Mouse (Mus musculus) limb, embryonic 15.5 days (tissue): Measurements from ENCODE around the gene Tmem89. TPM values are rescaled to one million over a fixed set of nuclear protein-coding genes. Genes with fewer than 3 reads are reported as not detected.
A peak's percentile ranks its signal among the peaks of the same experiment; 100 is the strongest.

ENCODE experiments used
- ATAC-seq: fragments of 200-750 bp; cut with Nextera tagmentation; 2 replicates; pipeline ENCODE4 v1.8.0; 2017; ENCODE audit warnings: low read depth, moderate TSS enrichment; ENCODE audit not compliant: insufficient number of reproducible peaks, low FRiP score, low TSS enrichment
- H3K27ac ChIP-seq: fragments of 300-500 bp; sonication (generic); 2 replicates; pipeline ENCODE4 v1.5.1; 2015; ENCODE audit warnings: moderate library complexity, mild to moderate bottlenecking, inconsistent platforms
- H3K27me3 ChIP-seq: fragments of 300-500 bp; sonication (generic); 2 replicates; pipeline ENCODE4 v1.6.1; 2015; ENCODE audit warnings: inconsistent platforms
- H3K36me3 ChIP-seq: fragments of 300-500 bp; sonication (generic); 2 replicates; pipeline ENCODE4 v1.6.1; 2015; ENCODE audit warnings: inconsistent platforms
- H3K4me1 ChIP-seq: fragments of 300-500 bp; sonication (generic); 2 replicates; pipeline ENCODE4 v1.6.1; 2015; ENCODE audit warnings: inconsistent platforms
- H3K4me2 ChIP-seq: fragments of 300-500 bp; sonication (generic); 2 replicates; pipeline ENCODE4 v1.6.1; 2015; ENCODE audit warnings: mild to moderate bottlenecking, inconsistent platforms
- H3K4me3 ChIP-seq: fragments of 300-500 bp; sonication (generic); 2 replicates; pipeline ENCODE4 v1.5.1; 2015; ENCODE audit warnings: mild to moderate bottlenecking, inconsistent platforms
- H3K9ac ChIP-seq: fragments of 300-500 bp; sonication (generic); 2 replicates; pipeline ENCODE4 v1.6.1; 2015; ENCODE audit warnings: inconsistent platforms
- H3K9me3 ChIP-seq: fragments of 300-500 bp; sonication (generic); 2 replicates; pipeline ENCODE4 v1.6.1; 2016; ENCODE audit warnings: inconsistent platforms
- WGBS: fragments of 180-500 bp; shearing (Covaris S2); methylation state at CpG from one replicate; pipeline ENCODE4 v1.1.7; 2015; 5-methylcytosine and 5-hydroxymethylcytosine counted together
- polyA plus RNA-seq: library from polyadenylated mRNA; unstranded; fragments of >200 nt; fragmentation: Nextera tagmentation; extraction: Ambion mirVana; gene quantifications from 2 replicates; pipeline ENCODE4 v1.2.1, GENCODE M21; 2015

Tmem89 gene
- polyA plus RNA-seq = 0.31 TPM in 1 of 2 replicates, not detected in the other

DNA sequence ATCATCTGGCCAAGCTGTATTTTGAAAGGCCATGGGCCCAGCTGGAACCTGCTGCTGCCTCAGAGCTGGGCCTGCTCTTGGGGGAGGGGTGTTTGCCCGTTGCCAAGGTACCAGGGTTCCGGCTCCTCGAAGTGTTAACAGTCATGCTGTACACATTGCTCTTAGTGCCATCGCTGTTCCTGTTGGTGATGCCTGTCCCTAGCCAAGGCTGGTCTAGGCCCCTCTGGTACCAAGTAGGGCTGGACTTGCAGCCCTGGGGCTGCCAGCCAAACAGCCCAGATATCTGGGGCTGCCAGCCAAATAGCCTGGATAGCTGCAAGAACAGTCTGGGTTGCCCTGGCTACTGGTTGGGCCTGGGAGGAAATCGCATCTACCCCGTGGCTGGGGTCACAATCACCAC is at the start of gene Tmem89:
TSS of gene Tmem89 (plus strand) at position 129 of the 400 bp plus-strand sequence.
- Histone ChIP-seq H3K4me3 (no peak within 1 kb of the TSS), H3K27me3 (no peaks in the 10 kb centered on the region), H3K36me3 (no peaks in the 10 kb centered on the region), H3K27ac (no peak within 1 kb of the TSS), H3K4me2 (no peak within 1 kb of the TSS), H3K4me1 (no peaks in the 10 kb centered on the region), H3K9ac (no peak within 1 kb of the TSS), H3K9me3 (no peaks in the 10 kb centered on the region)
- 81% methylated on average over 6 of the region's 6 CpGs for WGBS
- ATAC-seq = 0 out of 2 replicates have a peak, but pooled peaks have one; percentile 24

DNA sequence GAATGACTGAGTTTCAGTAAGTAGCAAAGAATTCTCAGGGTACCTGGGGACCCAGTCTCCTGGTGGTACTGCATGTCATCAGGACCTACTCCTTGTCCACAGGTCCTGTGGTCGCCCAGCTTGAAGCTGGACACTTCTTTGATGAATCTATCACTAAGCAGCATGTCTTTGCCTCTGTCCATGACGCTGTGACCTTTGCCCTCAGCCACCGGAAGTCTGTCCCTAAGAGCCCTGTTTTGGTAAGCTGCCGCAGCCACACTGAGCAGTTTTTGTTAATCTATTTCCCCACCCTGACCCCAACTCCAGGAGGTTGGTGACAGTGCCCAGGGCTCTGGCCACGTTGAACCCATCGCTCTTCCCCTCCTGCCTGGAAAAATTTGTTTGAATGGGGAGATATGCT is 2.1 kb upstream of the Tmem89 start:
- no peaks in the 10 kb centered on the region for H3K9me3 ChIP-seq
- H3K4me2 ChIP-seq = no peak overlapping the region
- ATAC-seq = no peak
- H3K9ac ChIP-seq = no peak overlapping the region
- no peaks in the 10 kb centered on the region for H3K4me1 ChIP-seq
- H3K27me3 ChIP-seq = no peaks in the 10 kb centered on the region
- 72% methylated on average over 6 of the region's 6 CpGs for WGBS
- H3K4me3 ChIP-seq = no peak overlapping the region
- no peaks in the 10 kb centered on the region for H3K36me3 ChIP-seq
- no peak overlapping the region for H3K27ac ChIP-seq

DNA sequence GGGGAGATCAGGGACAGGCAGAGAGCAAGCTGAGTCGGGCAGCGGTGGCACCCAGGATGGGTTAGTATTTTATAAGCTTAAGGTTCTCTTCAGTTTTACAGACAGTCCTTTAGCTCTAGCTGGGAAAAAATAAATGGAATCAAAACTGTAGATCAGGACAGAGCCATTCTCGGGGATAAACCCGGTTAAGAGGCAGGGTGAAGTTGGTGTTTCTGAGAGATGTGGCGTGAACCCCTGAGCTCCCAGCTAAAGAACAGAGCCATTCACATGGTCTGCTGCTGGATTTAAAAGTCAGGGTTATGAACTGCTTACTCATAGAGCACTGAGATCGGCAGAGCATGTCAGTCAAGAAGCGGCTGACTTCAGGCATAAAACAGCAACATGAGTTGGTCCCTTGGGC is 1.3 kb upstream of the Tmem89 start:
- Histone ChIP-seq H3K4me1 (no peaks in the 10 kb centered on the region), H3K4me2 (no peak overlapping the region), H3K4me3 (no peak overlapping the region), H3K36me3 (no peaks in the 10 kb centered on the region), H3K27ac (no peak overlapping the region), H3K9me3 (no peaks in the 10 kb centered on the region), H3K9ac (no peak overlapping the region), H3K27me3 (no peaks in the 10 kb centered on the region)
- 80% methylated on average over 7 of the region's 7 CpGs for WGBS
- no peak for ATAC-seq

DNA sequence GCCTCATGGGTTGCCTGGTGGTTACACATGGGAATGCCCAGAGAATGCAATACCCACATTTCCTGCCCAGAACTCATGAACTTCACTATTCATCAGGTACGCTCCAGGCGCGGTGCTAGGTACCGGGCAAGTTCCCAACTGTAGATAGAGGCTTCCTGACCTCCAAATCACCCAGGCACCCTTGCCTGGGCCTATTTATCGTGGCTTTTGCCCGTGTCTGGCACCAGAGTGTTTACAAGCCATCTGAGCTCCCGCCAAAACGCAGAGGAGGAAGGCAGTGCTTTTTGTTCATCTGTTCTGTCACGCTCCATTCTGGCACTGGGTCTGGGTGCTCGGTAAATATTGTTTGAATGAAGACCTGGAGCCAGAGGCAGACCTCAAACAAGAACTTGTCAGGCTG is 798 bp upstream of the Tmem89 start:
- H3K27me3 ChIP-seq = no peaks in the 10 kb centered on the region
- H3K36me3 ChIP-seq = no peaks in the 10 kb centered on the region
- no peak overlapping the region for H3K9ac ChIP-seq
- no peaks in the 10 kb centered on the region for H3K9me3 ChIP-seq
- WGBS = 68% methylated on average over 10 of the region's 10 CpGs
- H3K4me2 ChIP-seq = no peak overlapping the region
- H3K4me1 ChIP-seq = no peaks in the 10 kb centered on the region
- no peak overlapping the region for H3K27ac ChIP-seq
- ATAC-seq = no peak
- H3K4me3 ChIP-seq = no peak overlapping the region

DNA sequence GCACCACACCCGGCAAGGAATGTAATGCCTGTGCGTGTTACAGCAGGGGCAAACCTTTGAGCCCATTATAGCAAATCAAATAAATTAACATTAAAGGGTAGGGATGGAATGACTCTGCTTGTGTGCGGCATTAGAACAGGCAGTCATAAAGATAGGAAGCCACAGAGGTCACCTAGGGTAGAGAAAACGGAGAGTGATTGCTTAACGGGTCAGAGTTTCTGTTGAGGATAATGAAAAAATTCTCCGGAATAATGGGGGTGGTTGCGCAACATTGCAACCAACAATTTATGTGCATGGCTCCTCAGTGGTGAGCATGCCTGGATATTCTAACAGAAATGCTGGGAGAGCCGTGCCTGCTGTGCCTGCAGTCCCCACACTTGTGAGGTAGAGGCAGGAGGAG is 11.5 kb downstream of the Tmem89 start:
- no peaks in the 10 kb centered on the region for H3K9me3 ChIP-seq
- H3K9ac ChIP-seq = no peak overlapping the region
- no peak overlapping the region for H3K27ac ChIP-seq
- ATAC-seq = no peak
- H3K4me1 ChIP-seq = no peaks in the 10 kb centered on the region
- H3K4me2 ChIP-seq = no peak overlapping the region
- H3K27me3 ChIP-seq = no peaks in the 10 kb centered on the region
- 50% methylated on average over 8 of the region's 8 CpGs for WGBS
- H3K36me3 ChIP-seq = no peaks in the 10 kb centered on the region
- H3K4me3 ChIP-seq = no peak overlapping the region

DNA sequence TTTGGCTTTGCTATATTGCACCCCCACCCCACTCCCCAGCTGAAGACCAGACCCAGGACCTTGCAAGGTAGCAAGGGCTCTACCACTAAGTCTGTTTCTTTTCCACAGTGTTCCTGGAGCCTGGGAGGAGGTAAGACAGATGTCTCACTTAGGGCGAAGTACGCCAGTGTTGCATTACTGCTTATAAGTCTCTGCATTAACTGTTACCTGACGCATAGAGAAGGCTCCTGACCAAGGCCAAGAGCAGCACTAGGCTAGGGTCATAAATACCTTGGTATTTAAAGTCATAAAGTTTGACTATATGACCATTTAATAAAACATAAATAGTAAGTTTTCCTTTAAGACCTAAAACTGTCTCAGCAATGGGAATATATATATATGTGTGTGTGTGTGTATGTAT is 14.0 kb downstream of the Tmem89 start:
- Histone ChIP-seq H3K4me2 (no peak overlapping the region), H3K4me3 (no peak overlapping the region), H3K27me3 (no peaks in the 10 kb centered on the region), H3K4me1 (no peaks in the 10 kb centered on the region), H3K9ac (no peak overlapping the region), H3K36me3 (no peaks in the 10 kb centered on the region), H3K27ac (no peak overlapping the region), H3K9me3 (no peaks in the 10 kb centered on the region)
- 68% methylated on average over 3 of the region's 3 CpGs for WGBS
- ATAC-seq = no peak

DNA sequence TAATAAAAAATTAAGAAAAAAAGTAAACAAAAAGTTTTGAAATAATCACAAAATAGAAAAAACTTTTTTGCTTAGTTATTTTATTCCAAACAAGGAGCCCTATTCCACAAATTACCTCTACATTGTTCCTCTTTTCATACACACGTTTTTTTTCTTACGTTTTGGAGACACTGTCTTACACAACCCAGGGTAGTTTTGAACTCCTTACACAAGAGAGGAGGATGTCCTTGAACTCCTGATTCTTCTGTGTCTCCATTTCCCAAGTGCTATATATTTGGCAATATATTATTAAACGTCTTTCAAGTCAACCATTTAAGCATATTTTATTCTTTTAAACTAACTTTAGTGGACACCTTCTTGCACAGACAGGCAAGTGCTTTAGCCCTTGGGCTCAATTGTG is 21.6 kb downstream of the Tmem89 start:
- H3K4me3 ChIP-seq = peak overlapping the region; percentile 70; the same call in 1 of the 2 replicates
- no peaks in the 10 kb centered on the region for H3K9me3 ChIP-seq
- 14% methylated on average over 3 of the region's 3 CpGs for WGBS
- peaks cover 6% of the 10 kb centered on the region for H3K4me1 ChIP-seq
- no peak overlapping the region for H3K9ac ChIP-seq
- H3K27me3 ChIP-seq = no peaks in the 10 kb centered on the region
- H3K36me3 ChIP-seq = peaks cover 28% of the 10 kb centered on the region
- H3K4me2 ChIP-seq = peak overlapping the region; percentile 27; the same call in 1 of the 2 replicates
- ATAC-seq = no peak
- no peak overlapping the region for H3K27ac ChIP-seq

DNA sequence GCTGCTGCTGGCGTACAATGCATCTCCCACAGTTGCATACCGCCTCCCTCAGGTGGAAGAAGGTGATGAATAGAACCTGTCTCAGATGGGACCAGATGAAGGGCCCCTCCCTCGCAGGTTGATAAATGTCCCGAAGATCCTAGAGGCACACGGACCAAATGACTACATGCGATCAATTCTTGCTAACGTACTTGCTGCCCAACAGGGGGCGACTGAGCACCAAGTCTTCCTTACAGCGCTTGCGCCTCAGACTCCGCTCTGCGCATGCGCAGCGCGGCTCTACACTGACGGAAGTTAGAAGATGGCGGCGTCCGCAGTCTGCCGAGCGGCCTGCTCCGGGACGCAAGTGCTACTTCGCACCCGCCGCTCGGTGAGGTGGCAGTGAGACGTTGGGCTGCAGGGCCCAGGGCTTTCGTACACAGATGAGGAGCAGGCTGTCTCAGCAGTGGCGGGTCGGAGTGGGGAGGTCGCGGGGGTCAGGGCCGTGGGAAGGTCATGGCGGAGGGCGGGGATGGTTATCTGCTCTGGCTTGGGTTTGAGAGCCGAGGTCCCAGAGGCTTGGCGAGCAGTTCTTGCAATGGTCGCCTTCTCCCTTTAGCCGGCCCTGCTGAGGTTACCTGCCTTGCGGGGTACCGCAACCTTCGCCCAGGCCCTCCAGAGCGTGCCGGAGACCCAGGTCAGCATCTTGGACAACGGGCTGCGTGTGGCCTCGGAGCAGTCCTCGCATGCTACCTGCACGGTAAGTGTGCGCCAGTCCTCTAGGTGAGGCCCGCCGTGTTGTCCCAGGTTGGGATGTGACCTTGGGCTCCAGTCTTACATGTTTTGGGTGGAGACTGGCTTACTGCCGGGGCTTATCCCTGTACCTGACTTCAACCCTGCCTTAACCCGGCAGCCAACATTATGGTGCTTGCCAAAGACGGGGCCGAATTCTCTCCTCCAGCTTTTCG is 22.3 kb downstream of the Tmem89 start, which contains the start of gene Uqcrc1:
TSS of gene Uqcrc1 (plus strand) at position 216 of the 947 bp plus-strand sequence.
- peaks cover 35% of the 10 kb centered on the region for H3K36me3 ChIP-seq
- H3K4me1 ChIP-seq = peaks cover 6% of the 10 kb centered on the region
- H3K4me3 ChIP-seq = peak within 1 kb of the TSS; percentile 70
- no peaks in the 10 kb centered on the region for H3K9me3 ChIP-seq
- no peaks in the 10 kb centered on the region for H3K27me3 ChIP-seq
- peak within 1 kb of the TSS; percentile 51 for H3K4me2 ChIP-seq
- WGBS = 1% methylated on average over 57 of the region's 58 CpGs
- H3K9ac ChIP-seq = peak within 1 kb of the TSS; percentile 82
- ATAC-seq = peak; percentile 85
- 0 out of 2 replicates have a peak within 1 kb of the TSS, but pooled peaks have one; percentile 51 for H3K27ac ChIP-seq

DNA sequence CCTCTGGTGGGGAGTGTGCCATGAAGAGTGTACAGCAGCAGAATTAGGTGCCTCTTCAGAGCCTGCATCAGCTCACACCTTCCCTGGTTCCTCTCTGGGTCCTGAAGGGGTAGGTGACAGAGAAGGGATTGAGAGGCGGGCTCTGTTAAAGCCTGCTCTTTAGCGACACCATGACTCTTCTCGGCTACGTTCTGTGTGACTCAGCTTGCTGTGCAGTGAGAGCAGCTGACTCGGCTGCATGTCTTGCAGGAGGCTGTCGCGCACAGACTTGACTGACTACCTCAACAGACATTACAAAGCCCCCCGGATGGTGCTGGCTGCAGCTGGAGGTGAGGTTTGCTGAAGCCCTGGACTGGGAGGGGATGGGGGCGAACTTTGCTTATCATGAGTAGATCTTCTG is 30.7 kb downstream of the Tmem89 start:
- Histone ChIP-seq H3K27ac (no peak overlapping the region), H3K4me3 (no peak overlapping the region), H3K27me3 (no peaks in the 10 kb centered on the region), H3K9ac (no peak overlapping the region), H3K36me3 (peaks cover 93% of the 10 kb centered on the region), H3K9me3 (no peaks in the 10 kb centered on the region), H3K4me1 (peaks cover 24% of the 10 kb centered on the region), H3K4me2 (no peak overlapping the region)
- 78% methylated on average over 9 of the region's 9 CpGs for WGBS
- ATAC-seq = no peak

DNA sequence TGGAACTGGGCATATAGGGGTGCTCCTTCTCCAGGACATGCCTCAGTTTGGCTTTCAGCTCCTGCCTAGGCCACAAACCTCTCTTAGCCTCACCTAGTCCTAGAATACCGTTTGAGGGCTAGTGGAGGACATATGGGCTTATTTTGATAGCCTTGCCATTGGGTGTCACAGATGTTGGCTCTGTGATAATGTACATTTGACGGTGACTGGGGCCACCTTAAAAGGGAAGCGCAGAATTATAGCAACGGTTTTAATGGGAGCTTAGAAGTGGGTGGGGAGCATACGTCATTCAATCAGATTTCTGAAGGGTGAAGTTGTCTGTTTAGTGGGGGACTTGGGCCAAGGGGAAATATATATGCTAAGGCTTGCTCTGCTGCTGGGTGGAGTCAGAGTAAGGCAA is 31.2 kb downstream of the Tmem89 start:
- no peak overlapping the region for H3K4me3 ChIP-seq
- peaks cover 92% of the 10 kb centered on the region for H3K36me3 ChIP-seq
- no peak overlapping the region for H3K4me2 ChIP-seq
- no peaks in the 10 kb centered on the region for H3K27me3 ChIP-seq
- no peak overlapping the region for H3K9ac ChIP-seq
- WGBS = 73% methylated on average over 5 of the region's 5 CpGs
- peaks cover 28% of the 10 kb centered on the region for H3K4me1 ChIP-seq
- no peaks in the 10 kb centered on the region for H3K9me3 ChIP-seq
- no peak for ATAC-seq
- no peak overlapping the region for H3K27ac ChIP-seq

DNA sequence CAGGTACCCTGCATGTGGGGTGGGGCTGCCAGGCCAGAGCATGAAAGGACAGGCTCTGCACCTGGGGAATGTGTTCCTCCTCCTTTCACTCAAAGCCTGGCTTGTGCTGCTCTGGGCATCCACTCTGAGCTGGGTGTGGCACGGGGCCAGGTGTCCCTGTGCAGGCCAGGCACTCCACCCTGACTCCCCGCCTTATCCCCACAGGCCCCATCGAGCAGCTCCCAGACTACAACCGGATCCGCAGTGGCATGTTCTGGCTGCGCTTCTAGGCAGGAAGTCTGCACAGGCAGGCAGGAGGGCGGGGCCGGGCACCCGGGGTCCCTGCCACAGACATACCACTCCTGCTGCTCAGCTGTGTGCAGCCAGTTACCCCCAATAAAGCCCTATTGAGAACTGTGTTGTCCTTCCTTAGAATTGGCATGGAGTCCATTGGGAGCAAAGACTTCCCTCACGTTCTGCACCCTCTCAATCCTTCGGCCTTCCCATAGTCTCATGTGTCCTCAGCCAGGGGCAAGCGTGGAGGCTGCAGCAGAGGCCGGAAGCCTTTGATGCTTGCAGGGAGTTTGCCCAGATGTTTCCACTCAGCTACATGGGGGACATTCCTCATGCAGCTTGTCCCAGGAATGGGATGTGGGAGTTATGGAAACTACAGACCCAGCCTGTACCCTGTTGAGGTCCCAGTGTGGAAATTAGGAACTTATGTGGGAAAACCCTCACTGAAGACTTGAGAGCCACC is 35.0 kb downstream of the Tmem89 start:
- 24% methylated on average over 13 of the region's 13 CpGs for WGBS
- ATAC-seq = peak; percentile 78
- H3K4me3 ChIP-seq = no peak overlapping the region

More for the DNA sequence above, 35.0 kb downstream of the Tmem89 start:
- H3K27me3 ChIP-seq = peaks cover 11% of the 10 kb centered on the region
- H3K9ac ChIP-seq = 0 out of 2 replicates have a peak overlapping the region, but pooled peaks have one; percentile 14
- H3K36me3 ChIP-seq = peaks cover 63% of the 10 kb centered on the region
- H3K27ac ChIP-seq = peak overlapping the region; percentile 91
- peaks cover 40% of the 10 kb centered on the region for H3K4me1 ChIP-seq
- peak overlapping the region; percentile 17; the same call in 1 of the 2 replicates for H3K4me2 ChIP-seq
- H3K9me3 ChIP-seq = no peaks in the 10 kb centered on the region
